Mouse (Mus musculus) spleen, embryonic (tissue): ENCODE results near the gene Grtp1.
"Not testable (repeated sequence)": the region's sequence is repeated elsewhere in the genome, so short reads cannot be mapped to it uniquely, and the experiment has no call there.

ENCODE experiments used
- CTCF ChIA-PET: fragments of 350-600 bp; sonication (Branson Sonifier 250); formaldehyde crosslinking; loops from one replicate; lab custom pipeline; 2022; lab: Charles Lee

Grtp1 gene

GRCm38 (mm10) chr8:13174811-13175210, 25.6 kb downstream of the Grtp1 start:
- CTCF ChIA-PET = no interaction called here

- CTCF ChIA-PET = no interaction called here
Observed at GRCm38 (mm10) chr8:13174305-13174704, 26.1 kb downstream of the Grtp1 start.

GRCm38 (mm10) chr8:13170510-13170909, 29.9 kb downstream of the Grtp1 start:
- CTCF ChIA-PET = no interaction called here

GRCm38 (mm10) chr8:13164361-13164760, 36.1 kb downstream of the Grtp1 start:
- CTCF ChIA-PET = no interaction called here

GRCm38 (mm10) chr8:13163563-13163962, 36.9 kb downstream of the Grtp1 start:
- CTCF ChIA-PET = no interaction called here

GRCm38 (mm10) chr8:13162098-13162497, 38.3 kb downstream of the Grtp1 start:
- CTCF ChIA-PET = no interaction called here

- CTCF ChIA-PET = no interaction called here
Observed at GRCm38 (mm10) chr8:13160691-13161090, 39.7 kb downstream of the Grtp1 start.

GRCm38 (mm10) chr8:13159377-13159881, 41.0 kb downstream of the Grtp1 start:
- CTCF ChIA-PET = no interaction called here

- CTCF ChIA-PET = no interaction called here
Observed at GRCm38 (mm10) chr8:13158718-13159376, 41.6 kb downstream of the Grtp1 start, which contains the start of gene Lamp1. Lamp1 (plus strand) TSS chr8:13159161.

GRCm38 (mm10) chr8:13156327-13157097, 43.9 kb downstream of the Grtp1 start:
- CTCF ChIA-PET = no interaction called here

GRCm38 (mm10) chr8:13155358-13155757, 45.1 kb downstream of the Grtp1 start:
- CTCF ChIA-PET = no interaction called here

- CTCF ChIA-PET = no interaction called here
Observed at GRCm38 (mm10) chr8:13154099-13154498, 46.3 kb downstream of the Grtp1 start.

GRCm38 (mm10) chr8:13150929-13151328, 49.5 kb downstream of the Grtp1 start:
- CTCF ChIA-PET = no interaction called here

GRCm38 (mm10) chr8:13149866-13150265, 50.6 kb downstream of the Grtp1 start:
- CTCF ChIA-PET = no interaction called here

GRCm38 (mm10) chr8:13149287-13149686, 51.1 kb downstream of the Grtp1 start:
- CTCF ChIA-PET = no interaction called here

GRCm38 (mm10) chr8:13148476-13148875, 51.9 kb downstream of the Grtp1 start:
- CTCF ChIA-PET = no interaction called here

GRCm38 (mm10) chr8:13141681-13142080, 58.7 kb downstream of the Grtp1 start:
- CTCF ChIA-PET = no interaction called here

GRCm38 (mm10) chr8:13139641-13140182, 60.7 kb downstream of the Grtp1 start:
- CTCF ChIA-PET = no interaction called here

- CTCF ChIA-PET = not testable (repeated sequence)
Observed at GRCm38 (mm10) chr8:13132220-13132619, 68.2 kb downstream of the Grtp1 start.

- CTCF ChIA-PET = no interaction called here
Observed at GRCm38 (mm10) chr8:13124897-13125296, 75.5 kb downstream of the Grtp1 start.

GRCm38 (mm10) chr8:13122887-13123421, 77.5 kb downstream of the Grtp1 start:
- CTCF ChIA-PET = no interaction called here
